Mouse (Mus musculus) adrenal gland, adult 18-20 months (tissue): ENCODE data around the gene Six1. TPM values are rescaled to one million over a fixed set of nuclear protein-coding genes. Genes with fewer than 3 reads are reported as not detected.

ENCODE experiments used
- total RNA-seq, 2 experiments: library from RNA; stranded (reverse); gene quantifications; 1 replicate in 1 of 2; 2 replicates in 1 of 2; pipeline ENCODE4 v1.2.3; 2021

Gene Six1
- total RNA-seq, 2 experiments from 2014 or later: 1.8 to 8.8 TPM

Other genes starting within 250 kb of the Six1 start
- gene Six6, start 114.0 kb downstream of the Six1 start, total RNA-seq: not detected
- 1 to 10 TPM in 1 of 2 experiments, not detected in 1; 1.0 TPM for gene 4930447C04Rik, start 113.1 kb downstream of the Six1 start, total RNA-seq
- gene Six4, start 59.6 kb upstream of the Six1 start, total RNA-seq: 1 to 10 TPM in 1 of 2 experiments, under 1 TPM in 1; 0.83 to 1.3 TPM
- 10 to 100 TPM; 15.0 to 16.6 TPM for gene Mnat1, start 69.8 kb upstream of the Six1 start, total RNA-seq
- gene Trmt5, start 232.8 kb upstream of the Six1 start, total RNA-seq: 10 to 100 TPM in 1 of 2 experiments, 1 to 10 TPM in 1; 9.9 to 11.9 TPM
- 1 to 10 TPM; 4.9 to 6.0 TPM for gene Slc38a6, start 232.9 kb upstream of the Six1 start, total RNA-seq